Mouse (Mus musculus) lung, postnatal 0 days (tissue): ENCODE data around the gene Stat4. TPM values are rescaled to one million over a fixed set of nuclear protein-coding genes. Genes with fewer than 3 reads are reported as not detected.
A peak's percentile ranks its signal among the peaks of the same experiment; 100 is the strongest.

Experiments used
- ATAC-seq: fragments of 200-750 bp; cut with Nextera tagmentation; 2 replicates; pipeline ENCODE4 v1.8.0; 2017; ENCODE audit warnings: moderate library complexity
- DNase-seq: peaks from one replicate; pipeline ENCODE4 v3.0.0-alpha.2; 2016; ENCODE audit warnings: low spot score
- H3K27ac ChIP-seq: fragments of 300-500 bp; sonication (generic); 2 replicates; pipeline ENCODE4 v1.5.1; 2014; ENCODE audit warnings: antibody characterized with exemption, mild to moderate bottlenecking, low read length, mixed read lengths
- H3K27me3 ChIP-seq: fragments of 300-500 bp; sonication (generic); replicated peaks from 2 replicates; pipeline ENCODE4 v1.6.1; 2014; ENCODE audit warnings: low read length, mixed read lengths; ENCODE audit not compliant: insufficient read depth
- H3K36me3 ChIP-seq: fragments of 300-500 bp; sonication (generic); 2 replicates; pipeline ENCODE4 v1.6.1; 2014; ENCODE audit warnings: low read length, mixed read lengths; ENCODE audit not compliant: insufficient read depth
- H3K4me1 ChIP-seq: fragments of 300-500 bp; sonication (generic); 2 replicates; pipeline ENCODE4 v1.6.1; 2014; ENCODE audit warnings: antibody characterized with exemption, low read depth, low read length, mixed read lengths; ENCODE audit not compliant: insufficient read depth
- H3K4me2 ChIP-seq: fragments of 300-500 bp; sonication (generic); replicated peaks from 2 replicates; pipeline ENCODE4 v1.6.1; 2014; ENCODE audit warnings: low read depth, mild to moderate bottlenecking, low read length, moderate library complexity, mixed read lengths
- H3K4me3 ChIP-seq: fragments of 300-500 bp; sonication (generic); 2 replicates; pipeline ENCODE4 v1.5.1; 2014; ENCODE audit warnings: low read depth, low read length
- H3K9ac ChIP-seq: fragments of 300-500 bp; sonication (generic); replicated peaks from 2 replicates; pipeline ENCODE4 v1.6.1; 2014; ENCODE audit warnings: low read depth, mild to moderate bottlenecking
- H3K9me3 ChIP-seq: fragments of 300-500 bp; sonication (generic); 2 replicates; pipeline ENCODE4 v1.6.1; 2016; ENCODE audit warnings: low read length, mixed read lengths
- CTCF ChIP-seq: IDR thresholded peaks from 2 replicates; pipeline ENCODE4 v1.5.1; 2016; ENCODE audit warnings: antibody characterized with exemption, mild to moderate bottlenecking
- EP300 ChIP-seq: IDR thresholded peaks from 2 replicates; pipeline ENCODE4 v1.6.1; 2016; ENCODE audit warnings: antibody characterized with exemption, mild to moderate bottlenecking, control low read depth
- WGBS: fragments of 180-500 bp; shearing (Covaris S2); extraction: QIAGEN DNeasy Blood & Tissue Kit; methylation state at CpG from one replicate; pipeline ENCODE4 v1.1.7; 2014; 5-methylcytosine and 5-hydroxymethylcytosine counted together
- polyA plus RNA-seq: library from polyadenylated mRNA; unstranded; fragments of >200 nt; fragmentation: Nextera tagmentation; extraction: Ambion mirVana; gene quantifications from 2 replicates; pipeline ENCODE4 v1.2.1, GENCODE M21; 2015

The Stat4 gene
- polyA plus RNA-seq, 1 experiment from 2014 or later: 0.73 TPM

DNA sequence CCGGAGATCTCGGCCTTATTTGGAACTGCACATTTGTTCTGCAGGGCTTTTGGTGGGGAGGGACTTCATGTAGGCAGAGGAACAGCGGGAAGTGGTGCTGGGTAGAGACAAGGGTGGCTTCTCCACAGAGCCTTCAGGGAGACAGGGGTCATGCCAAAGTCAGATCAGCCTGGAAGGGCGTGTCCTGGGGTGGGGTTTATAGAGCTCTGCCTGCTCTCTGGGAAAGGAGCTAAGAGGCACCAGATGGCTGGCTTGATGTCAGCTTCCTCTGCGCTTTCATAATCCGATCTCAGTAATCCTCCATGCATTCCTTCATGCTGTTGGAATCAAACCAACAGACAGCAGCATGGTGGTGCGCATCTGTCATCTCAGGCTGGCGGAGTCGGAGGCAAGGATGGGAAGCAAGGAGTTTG is 163.0 kb downstream of the Stat4 start:
- no peak overlapping the region for H3K9ac ChIP-seq
- H3K4me2 ChIP-seq: no peak overlapping the region
- no peaks in the 10 kb centered on the region for H3K9me3 ChIP-seq
- H3K27me3 ChIP-seq: no peaks in the 10 kb centered on the region
- peak; percentile 55 for DNase-seq
- WGBS: 60% methylated on average over 9 of the region's 9 CpGs
- H3K4me3 ChIP-seq: no peak overlapping the region
- TF ChIP-seq EP300: no peak
- TF ChIP-seq CTCF: no peak
- ATAC-seq: peak; percentile 63
- H3K27ac ChIP-seq: no peak overlapping the region
- H3K36me3 ChIP-seq: peaks cover 30% of the 10 kb centered on the region
- no peaks in the 10 kb centered on the region for H3K4me1 ChIP-seq

DNA sequence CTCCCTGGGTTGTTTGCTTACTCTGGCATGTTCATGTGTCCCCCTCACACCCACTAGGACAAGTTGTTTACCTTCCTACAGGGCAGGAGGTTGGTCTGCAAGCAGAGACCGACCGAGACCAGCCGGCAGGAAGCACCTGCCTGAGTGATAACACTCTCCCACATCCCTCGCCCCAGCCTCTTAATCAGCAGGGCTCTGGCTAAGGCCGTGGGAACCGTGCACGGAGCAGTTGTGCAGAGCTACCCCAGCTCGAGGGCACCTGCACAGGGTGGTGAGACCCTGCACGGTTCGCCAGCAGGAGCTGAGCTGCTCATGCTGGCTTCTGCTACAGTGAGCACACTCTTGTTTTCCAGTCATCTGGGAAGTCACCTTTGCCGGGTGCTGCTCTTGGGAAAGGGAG is 163.7 kb downstream of the Stat4 start:
- Histone ChIP-seq H3K36me3 (peaks cover 29% of the 10 kb centered on the region), H3K4me2 (no peak overlapping the region), H3K4me1 (no peaks in the 10 kb centered on the region), H3K9me3 (no peaks in the 10 kb centered on the region), H3K4me3 (no peak overlapping the region), H3K27ac (no peak overlapping the region), H3K27me3 (no peaks in the 10 kb centered on the region), H3K9ac (no peak overlapping the region)
- TF ChIP-seq CTCF: no peak
- TF ChIP-seq EP300: peak; percentile 19; the same call in 1 of the 2 replicates
- no peak for DNase-seq
- peak; percentile 34 for ATAC-seq
- WGBS: 34% methylated on average over 11 of the region's 11 CpGs

- Histone ChIP-seq H3K4me3 (no peak overlapping the region), H3K27me3 (no peaks in the 10 kb centered on the region), H3K9ac (no peak overlapping the region), H3K4me1 (no peaks in the 10 kb centered on the region), H3K36me3 (peaks cover 33% of the 10 kb centered on the region), H3K27ac (no peak overlapping the region), H3K4me2 (no peak overlapping the region), H3K9me3 (no peaks in the 10 kb centered on the region)
- no peak for TF ChIP-seq CTCF
- no peak for TF ChIP-seq EP300
- DNase-seq (no peak), ATAC-seq (no peak)
- WGBS: 94% methylated on average over 5 of the region's 5 CpGs
Measured at GRCm38 (mm10) chr1:52151166-52151565, 164.2 kb downstream of the Stat4 start.

DNA sequence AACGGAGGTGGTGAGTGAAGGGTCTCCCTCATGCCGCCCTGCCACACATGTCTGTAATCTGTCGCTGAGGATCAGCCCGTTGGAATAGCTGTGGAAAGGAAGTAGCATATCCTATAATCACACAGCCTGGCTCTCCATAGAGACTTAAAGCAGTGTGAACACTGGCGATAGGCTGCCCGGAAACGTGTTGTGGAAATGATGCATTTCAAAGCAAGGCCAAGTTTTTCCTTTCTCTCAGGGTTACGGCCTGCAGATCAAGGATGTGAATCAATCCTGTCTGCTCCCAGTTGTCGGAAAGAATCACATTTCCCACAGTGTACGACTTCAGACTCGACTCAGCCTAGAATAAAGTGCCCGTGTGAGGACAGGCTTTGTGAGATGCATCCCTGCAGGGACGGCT is 165.4 kb downstream of the Stat4 start:
- TF ChIP-seq CTCF (no peak), EP300 (no peak)
- H3K9ac ChIP-seq: no peak overlapping the region
- H3K27ac ChIP-seq: no peak overlapping the region
- DNase-seq (no peak), ATAC-seq (0 out of 2 replicates have a peak, but pooled peaks have one; percentile 21)
- no peaks in the 10 kb centered on the region for H3K27me3 ChIP-seq
- no peaks in the 10 kb centered on the region for H3K9me3 ChIP-seq
- H3K4me2 ChIP-seq: no peak overlapping the region
- no peak overlapping the region for H3K4me3 ChIP-seq
- H3K36me3 ChIP-seq: peaks cover 44% of the 10 kb centered on the region
- 63% methylated on average over 13 of the region's 13 CpGs for WGBS
- H3K4me1 ChIP-seq: no peaks in the 10 kb centered on the region

DNA sequence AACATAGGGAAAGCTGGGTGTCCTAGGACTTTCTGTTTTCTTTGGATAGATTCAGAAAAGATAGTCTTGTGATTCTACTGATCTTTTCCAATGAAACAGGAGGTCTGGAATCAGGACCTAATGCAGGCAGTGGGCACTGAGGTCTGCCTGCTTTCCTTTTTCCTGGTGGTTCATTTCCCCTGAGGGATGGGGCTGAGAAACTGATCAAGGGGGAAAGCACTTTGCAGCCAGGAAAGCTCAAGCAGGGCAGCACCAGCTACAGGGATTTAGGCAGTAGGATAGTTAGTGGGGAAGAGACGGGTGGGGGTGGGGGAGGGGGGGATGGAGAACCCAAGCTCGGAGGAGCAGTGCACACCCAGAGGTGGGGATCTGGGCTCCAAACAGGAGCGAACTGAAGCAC is 166.0 kb downstream of the Stat4 start:
- no peak overlapping the region for H3K4me3 ChIP-seq
- ATAC-seq: no peak
- 78% methylated on average over 3 of the region's 3 CpGs for WGBS
- no peak for DNase-seq
- no peaks in the 10 kb centered on the region for H3K9me3 ChIP-seq
- H3K27ac ChIP-seq: no peak overlapping the region
- TF ChIP-seq CTCF (no peak), EP300 (no peak)
- no peak overlapping the region for H3K9ac ChIP-seq
- H3K36me3 ChIP-seq: peaks cover 47% of the 10 kb centered on the region
- no peaks in the 10 kb centered on the region for H3K27me3 ChIP-seq
- H3K4me2 ChIP-seq: no peak overlapping the region
- no peaks in the 10 kb centered on the region for H3K4me1 ChIP-seq

DNA sequence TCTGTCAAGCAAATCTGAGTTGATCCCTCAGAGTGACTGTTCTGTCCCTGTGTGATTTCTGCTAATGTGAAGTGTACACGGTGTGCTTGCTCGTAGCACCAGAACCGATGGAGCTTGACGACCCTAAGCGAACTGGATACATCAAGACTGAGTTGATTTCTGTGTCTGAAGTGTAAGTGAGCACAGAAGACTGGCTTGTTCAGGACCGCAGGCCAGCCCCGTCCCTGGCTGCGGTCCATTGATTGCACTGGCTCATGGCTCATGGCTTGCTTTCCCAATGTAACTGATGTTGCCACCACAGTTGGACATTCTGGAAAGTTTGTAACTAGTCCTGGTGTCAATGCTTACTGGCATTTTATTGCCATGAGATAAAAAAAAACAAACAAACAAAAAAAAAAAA is 167.9 kb downstream of the Stat4 start:
- no peak for ATAC-seq
- H3K4me1 ChIP-seq: no peaks in the 10 kb centered on the region
- H3K4me2 ChIP-seq: no peak overlapping the region
- DNase-seq: no peak
- H3K27me3 ChIP-seq: no peaks in the 10 kb centered on the region
- peaks cover 64% of the 10 kb centered on the region for H3K36me3 ChIP-seq
- H3K4me3 ChIP-seq: no peak overlapping the region
- WGBS: 92% methylated on average over 8 of the region's 8 CpGs
- no peak overlapping the region for H3K27ac ChIP-seq
- H3K9me3 ChIP-seq: no peaks in the 10 kb centered on the region
- TF ChIP-seq EP300: no peak
- TF ChIP-seq CTCF: no peak
- H3K9ac ChIP-seq: no peak overlapping the region

DNA sequence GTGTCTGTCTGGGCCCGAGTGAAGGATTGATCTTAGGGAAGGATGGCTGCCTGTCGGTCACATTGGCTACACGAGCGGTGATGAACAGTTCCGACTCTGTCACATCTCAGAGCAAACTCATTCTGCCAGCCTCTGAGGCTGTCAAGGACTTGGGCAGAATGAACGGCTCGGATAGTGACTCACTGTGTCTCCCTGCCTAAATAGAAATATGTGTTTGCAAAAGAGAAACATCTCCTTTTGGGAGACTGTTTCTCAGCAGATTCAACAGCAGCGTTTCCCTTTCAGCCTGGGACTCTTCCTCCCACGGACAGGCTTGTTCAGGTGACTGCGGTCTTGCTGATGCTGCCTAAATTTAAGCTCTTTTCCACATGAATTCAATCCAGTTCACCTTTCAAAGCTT is 169.4 kb downstream of the Stat4 start:
- Histone ChIP-seq H3K27me3 (no peaks in the 10 kb centered on the region), H3K4me1 (no peaks in the 10 kb centered on the region), H3K4me3 (no peak overlapping the region), H3K9ac (no peak overlapping the region), H3K9me3 (no peaks in the 10 kb centered on the region), H3K36me3 (peaks cover 63% of the 10 kb centered on the region), H3K4me2 (no peak overlapping the region), H3K27ac (no peak overlapping the region)
- DNase-seq (no peak), ATAC-seq (no peak)
- WGBS: 87% methylated on average over 10 of the region's 10 CpGs
- TF ChIP-seq CTCF (no peak), EP300 (no peak)

Other genes with a start within 250 kb of the Stat4 start
- 108 and 132 TPM in 2 replicates for gene Myo1b, start 71.1 kb upstream of the Stat4 start, polyA plus RNA-seq
- gene Stat1, start 132.3 kb downstream of the Stat4 start, polyA plus RNA-seq: 36.3 and 39.3 TPM in 2 replicates
- gene Gls, start 246.1 kb downstream of the Stat4 start, polyA plus RNA-seq: 13.0 and 15.9 TPM in 2 replicates